Mouse (Mus musculus): Measurements from ENCODE around the gene Anks1b. TPM values are rescaled to one million over a fixed set of nuclear protein-coding genes. Genes with fewer than 3 reads are reported as not detected.

The Anks1b gene
- polyA plus RNA-seq, 1 experiment, result 0.19 TPM

GRCm38 (mm10) chr10:89883561-89883960 is 10.3 kb downstream of the Anks1b start:
- Histone ChIP-seq H3K27me3 (ENCODE audit: control insufficient read depth, insufficient read depth, low read length) (no peaks in the 10 kb centered on the region), H3K4me3 (ENCODE audit: extremely low read depth, insufficient read depth, insufficient read length) (no peak overlapping the region), H3K4me1 (ENCODE audit: control insufficient read depth, insufficient read depth, insufficient read length) (no peaks in the 10 kb centered on the region), H3K36me3 (ENCODE audit: control insufficient read depth, insufficient read depth, low read length) (no peaks in the 10 kb centered on the region), H3K27ac (ENCODE audit: insufficient read depth, low read length) (no peak overlapping the region)
- 66% methylated on average over 8 of the region's 8 CpGs for WGBS
- no peak for DNase-seq (ENCODE audit: low read depth in 1 of 2, low spot score in 2 of 2)
- TF ChIP-seq POLR2A (IDR thresholded peaks at IDR 0.05; ENCODE audit: low read depth, low read length) (no peak), CTCF (IDR thresholded peaks at IDR 0.05; ENCODE audit: extremely low read depth, insufficient read depth, insufficient read length, insufficient replicate concordance) (no peak)

- 84% methylated on average over 7 of the region's 7 CpGs for WGBS
- no peak overlapping the region for H3K4me3 ChIP-seq (ENCODE audit: extremely low read depth, insufficient read depth, insufficient read length)
- DNase-seq (ENCODE audit: low read depth in 1 of 2, low spot score in 2 of 2), result no peak
- no peaks in the 10 kb centered on the region for H3K36me3 ChIP-seq (ENCODE audit: control insufficient read depth, insufficient read depth, low read length)
- TF ChIP-seq CTCF (IDR thresholded peaks at IDR 0.05; ENCODE audit: extremely low read depth, insufficient read depth, insufficient read length, insufficient replicate concordance), result no peak
- no peak for TF ChIP-seq POLR2A (IDR thresholded peaks at IDR 0.05; ENCODE audit: low read depth, low read length)
- H3K4me1 ChIP-seq (ENCODE audit: control insufficient read depth, insufficient read depth, insufficient read length), result no peaks in the 10 kb centered on the region
- no peak overlapping the region for H3K27ac ChIP-seq (ENCODE audit: insufficient read depth, low read length)
- no peaks in the 10 kb centered on the region for H3K27me3 ChIP-seq (ENCODE audit: control insufficient read depth, insufficient read depth, low read length)
These were observed 29.5 kb downstream of the Anks1b start for GRCm38 (mm10) chr10:89902720-89903337.

- no peak overlapping the region for H3K27ac ChIP-seq (ENCODE audit: insufficient read depth, low read length)
- TF ChIP-seq CTCF (IDR thresholded peaks at IDR 0.05; ENCODE audit: extremely low read depth, insufficient read depth, insufficient read length, insufficient replicate concordance) (no peak), POLR2A (IDR thresholded peaks at IDR 0.05; ENCODE audit: low read depth, low read length) (no peak)
- DNase-seq (ENCODE audit: low read depth in 1 of 2, low spot score in 2 of 2), result no peak
- no peak overlapping the region for H3K4me3 ChIP-seq (ENCODE audit: extremely low read depth, insufficient read depth, insufficient read length)
- 95% methylated on average over 4 of the region's 4 CpGs for WGBS
- H3K36me3 ChIP-seq (ENCODE audit: control insufficient read depth, insufficient read depth, low read length), result no peaks in the 10 kb centered on the region
- no peaks in the 10 kb centered on the region for H3K27me3 ChIP-seq (ENCODE audit: control insufficient read depth, insufficient read depth, low read length)
- H3K4me1 ChIP-seq (ENCODE audit: control insufficient read depth, insufficient read depth, insufficient read length), result no peaks in the 10 kb centered on the region
These were observed 38.6 kb downstream of the Anks1b start for GRCm38 (mm10) chr10:89911889-89912288.

- DNase-seq (ENCODE audit: low read depth in 1 of 2, low spot score in 2 of 2), result no peak
- no peak overlapping the region for H3K4me3 ChIP-seq (ENCODE audit: extremely low read depth, insufficient read depth, insufficient read length)
- no peaks in the 10 kb centered on the region for H3K36me3 ChIP-seq (ENCODE audit: control insufficient read depth, insufficient read depth, low read length)
- no peaks in the 10 kb centered on the region for H3K4me1 ChIP-seq (ENCODE audit: control insufficient read depth, insufficient read depth, insufficient read length)
- TF ChIP-seq POLR2A (IDR thresholded peaks at IDR 0.05; ENCODE audit: low read depth, low read length), result no peak
- TF ChIP-seq CTCF (IDR thresholded peaks at IDR 0.05; ENCODE audit: extremely low read depth, insufficient read depth, insufficient read length, insufficient replicate concordance), result no peak
- no peak overlapping the region for H3K27ac ChIP-seq (ENCODE audit: insufficient read depth, low read length)
- H3K27me3 ChIP-seq (ENCODE audit: control insufficient read depth, insufficient read depth, low read length), result no peaks in the 10 kb centered on the region
These were observed 39.9 kb downstream of the Anks1b start for GRCm38 (mm10) chr10:89913174-89913573.

GRCm38 (mm10) chr10:89917141-89917540 is 43.8 kb downstream of the Anks1b start:
- Histone ChIP-seq H3K27me3 (ENCODE audit: control insufficient read depth, insufficient read depth, low read length) (no peaks in the 10 kb centered on the region), H3K36me3 (ENCODE audit: control insufficient read depth, insufficient read depth, low read length) (no peaks in the 10 kb centered on the region), H3K4me3 (ENCODE audit: extremely low read depth, insufficient read depth, insufficient read length) (no peak overlapping the region), H3K4me1 (ENCODE audit: control insufficient read depth, insufficient read depth, insufficient read length) (no peaks in the 10 kb centered on the region), H3K27ac (ENCODE audit: insufficient read depth, low read length) (no peak overlapping the region)
- TF ChIP-seq CTCF (IDR thresholded peaks at IDR 0.05; ENCODE audit: extremely low read depth, insufficient read depth, insufficient read length, insufficient replicate concordance) (no peak), POLR2A (IDR thresholded peaks at IDR 0.05; ENCODE audit: low read depth, low read length) (no peak)
- WGBS, result 83% methylated on average over 1 of the region's 1 CpGs
- DNase-seq (ENCODE audit: low read depth in 1 of 2, low spot score in 2 of 2), result no peak

GRCm38 (mm10) chr10:89921965-89922364 is 48.7 kb downstream of the Anks1b start:
- TF ChIP-seq CTCF (IDR thresholded peaks at IDR 0.05; ENCODE audit: extremely low read depth, insufficient read depth, insufficient read length, insufficient replicate concordance), result no peak
- TF ChIP-seq POLR2A (IDR thresholded peaks at IDR 0.05; ENCODE audit: low read depth, low read length), result no peak
- Histone ChIP-seq H3K36me3 (ENCODE audit: control insufficient read depth, insufficient read depth, low read length) (no peaks in the 10 kb centered on the region), H3K27me3 (ENCODE audit: control insufficient read depth, insufficient read depth, low read length) (no peaks in the 10 kb centered on the region), H3K4me1 (ENCODE audit: control insufficient read depth, insufficient read depth, insufficient read length) (no peaks in the 10 kb centered on the region), H3K27ac (ENCODE audit: insufficient read depth, low read length) (no peak overlapping the region), H3K4me3 (ENCODE audit: extremely low read depth, insufficient read depth, insufficient read length) (no peak overlapping the region)
- no peak for DNase-seq (ENCODE audit: low read depth in 1 of 2, low spot score in 2 of 2)
- WGBS, result 76% methylated on average over 4 of the region's 4 CpGs

- WGBS, result 72% methylated on average over 4 of the region's 4 CpGs
- H3K4me1 ChIP-seq (ENCODE audit: control insufficient read depth, insufficient read depth, insufficient read length), result no peaks in the 10 kb centered on the region
- no peaks in the 10 kb centered on the region for H3K27me3 ChIP-seq (ENCODE audit: control insufficient read depth, insufficient read depth, low read length)
- DNase-seq (ENCODE audit: low read depth in 1 of 2, low spot score in 2 of 2), result no peak
- no peaks in the 10 kb centered on the region for H3K36me3 ChIP-seq (ENCODE audit: control insufficient read depth, insufficient read depth, low read length)
- no peak for TF ChIP-seq CTCF (IDR thresholded peaks at IDR 0.05; ENCODE audit: extremely low read depth, insufficient read depth, insufficient read length, insufficient replicate concordance)
- TF ChIP-seq POLR2A (IDR thresholded peaks at IDR 0.05; ENCODE audit: low read depth, low read length), result no peak
- no peak overlapping the region for H3K4me3 ChIP-seq (ENCODE audit: extremely low read depth, insufficient read depth, insufficient read length)
- H3K27ac ChIP-seq (ENCODE audit: insufficient read depth, low read length), result no peak overlapping the region
These were observed 68.9 kb downstream of the Anks1b start for GRCm38 (mm10) chr10:89942180-89942579.
